Mouse (Mus musculus) kidney, postnatal 10 days (tissue): ENCODE data around the gene Zfp609.
"Not testable (repeated sequence)": the region's sequence is repeated elsewhere in the genome, so short reads cannot be mapped to it uniquely, and the experiment has no call there.

Experiments used
- DNase-seq: peaks from one replicate; pipeline ENCODE4 v3.0.0; 2021; ENCODE audit warnings: mixed read lengths

Gene Zfp609

DNA sequence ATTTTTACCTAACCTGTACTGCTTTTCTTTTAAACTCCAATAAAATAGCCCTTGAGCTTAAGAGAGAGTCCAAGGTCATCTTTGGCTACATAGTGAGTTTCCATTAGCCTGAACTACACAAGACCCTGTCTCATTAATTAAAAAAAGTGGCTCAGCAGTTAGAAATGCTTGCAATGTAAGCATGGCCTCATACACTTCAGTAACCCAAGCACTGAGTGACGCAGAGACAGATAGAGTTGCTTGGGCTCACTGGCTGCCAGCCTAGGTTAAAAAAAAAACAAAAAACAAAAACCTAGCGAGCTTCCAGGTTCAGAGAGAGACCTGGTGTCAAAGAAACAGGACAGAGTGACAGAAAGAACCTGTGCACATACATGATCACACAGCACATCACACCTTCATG, 14.5 kb downstream of the Zfp609 start:
- no peak for DNase-seq

GRCm38 (mm10) chr9:65811784-65812183, 15.6 kb downstream of the Zfp609 start:
- DNase-seq, result no peak

DNA sequence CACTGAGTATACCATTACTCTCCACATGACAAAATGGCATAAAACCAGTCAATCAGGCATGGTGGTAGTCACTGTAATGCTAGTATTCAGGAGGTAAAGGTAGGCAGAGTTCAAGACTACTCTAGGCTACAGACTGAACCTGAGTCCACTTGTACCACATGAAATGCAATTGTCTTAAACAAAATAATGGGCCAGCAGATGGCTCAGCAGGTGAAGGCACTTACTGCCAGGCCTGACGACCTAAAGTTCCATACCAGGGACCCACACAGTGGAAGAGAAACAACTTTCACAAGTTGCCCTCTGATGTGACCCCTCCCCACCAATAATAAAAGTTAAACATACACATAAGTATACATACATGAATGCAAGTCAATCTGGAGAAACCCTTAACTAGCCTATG, 19.5 kb downstream of the Zfp609 start:
- no peak for DNase-seq

GRCm38 (mm10) chr9:65807251-65807650, 20.1 kb downstream of the Zfp609 start:
- no peak for DNase-seq

DNA sequence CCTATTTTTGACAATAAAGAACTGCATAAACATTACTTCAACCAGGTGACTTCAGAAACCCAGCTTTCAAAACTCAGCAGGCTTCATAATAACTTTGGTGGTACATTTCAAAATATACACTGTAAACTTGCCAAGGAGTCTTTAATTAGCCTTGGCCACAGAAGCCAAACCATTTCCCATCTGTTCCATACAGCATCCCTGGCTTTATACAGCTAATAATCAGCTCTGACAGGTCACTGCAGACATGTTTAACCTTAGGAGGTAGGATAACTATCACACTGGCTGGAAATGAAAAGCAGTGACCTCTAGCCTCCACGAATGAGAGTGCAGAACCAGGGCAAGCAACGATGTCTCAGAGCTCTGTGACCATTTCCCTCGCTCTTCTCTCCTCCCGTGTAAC, 27.6 kb downstream of the Zfp609 start:
- no peak for DNase-seq

DNA sequence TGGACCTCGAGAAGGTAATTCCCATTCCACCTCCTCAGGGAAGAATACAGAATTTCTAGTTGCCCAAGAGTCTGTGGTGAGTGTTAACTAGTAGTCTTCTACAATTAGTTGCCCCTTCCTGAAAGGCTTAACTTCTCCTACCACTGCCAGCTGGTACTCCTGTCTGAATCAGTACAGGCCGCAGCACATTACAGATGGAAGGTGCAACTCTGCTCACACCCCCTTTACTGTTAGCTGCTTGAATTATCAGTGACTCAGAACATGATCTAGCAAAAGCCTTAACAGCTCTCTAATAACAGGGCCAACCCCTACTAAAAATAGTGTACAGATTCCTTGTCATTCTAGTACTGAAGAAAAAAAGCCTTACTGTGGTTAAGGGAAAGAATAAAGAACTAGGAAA, 31.7 kb downstream of the Zfp609 start:
- no peak for DNase-seq

- DNase-seq, result no peak
Measured at GRCm38 (mm10) chr9:65794313-65794712, 33.1 kb downstream of the Zfp609 start.

GRCm38 (mm10) chr9:65793506-65793905, 33.9 kb downstream of the Zfp609 start:
- DNase-seq, result no peak

DNA sequence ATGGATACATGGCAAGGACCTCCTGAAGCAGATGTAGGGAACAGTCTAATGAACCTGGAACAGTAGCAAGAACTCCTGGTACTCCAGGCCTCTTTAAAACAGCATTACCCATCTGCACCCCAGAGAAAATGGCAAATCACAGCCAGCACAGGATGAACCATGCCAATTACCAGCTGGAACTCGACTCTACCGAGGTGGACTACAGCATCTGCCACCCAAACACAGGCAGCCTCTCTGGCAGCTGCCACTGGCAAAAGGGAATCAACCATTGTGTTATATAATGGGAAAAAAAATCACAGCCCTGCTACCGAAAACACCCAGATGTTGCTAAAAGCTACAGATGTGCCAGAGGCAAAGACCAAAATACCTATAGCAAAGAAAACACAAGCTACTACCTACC, 34.3 kb downstream of the Zfp609 start:
- DNase-seq, result no peak

DNA sequence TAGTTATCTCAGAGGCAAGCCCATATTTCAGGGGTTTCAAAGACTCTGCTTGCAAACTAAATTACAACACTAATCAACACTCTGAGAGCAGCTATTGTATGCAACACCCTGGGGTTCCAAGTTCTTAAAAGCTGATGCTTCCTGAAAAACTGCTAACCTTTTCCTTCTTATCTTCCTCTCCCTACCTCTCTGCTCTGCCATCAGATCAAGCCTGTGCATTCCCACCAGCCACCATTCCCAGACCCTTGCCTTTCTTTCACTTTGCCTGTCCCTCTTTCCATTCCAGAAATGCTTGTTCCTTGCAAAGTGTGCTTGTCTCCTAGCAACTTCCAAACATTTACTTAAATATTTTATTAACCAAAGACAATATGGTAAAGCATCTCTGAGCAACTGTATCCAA, 35.5 kb downstream of the Zfp609 start:
- no peak for DNase-seq

- DNase-seq, result no peak
Measured at GRCm38 (mm10) chr9:65791106-65791505, 36.3 kb downstream of the Zfp609 start.

GRCm38 (mm10) chr9:65789788-65790187, 37.6 kb downstream of the Zfp609 start:
- DNase-seq, result no peak

DNA sequence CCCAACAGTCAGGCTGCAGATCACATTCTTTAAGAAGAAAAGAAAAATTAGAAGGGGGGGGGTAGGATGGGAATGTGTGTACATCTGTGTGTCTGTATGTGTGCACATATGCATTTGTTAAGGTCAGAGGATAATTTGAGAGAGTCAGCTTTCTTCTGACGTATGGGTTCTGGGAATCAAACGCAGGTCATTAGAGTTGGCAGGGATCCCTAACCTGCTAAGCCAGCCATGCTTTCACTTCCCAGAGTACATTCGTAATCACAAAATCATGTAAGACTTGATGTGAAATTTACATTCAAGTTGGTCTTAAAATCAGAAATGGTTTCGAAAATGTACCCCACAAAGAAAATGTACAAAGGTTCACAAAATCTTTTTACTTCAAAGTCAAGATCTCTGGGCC, 38.8 kb downstream of the Zfp609 start:
- DNase-seq, result no peak

DNA sequence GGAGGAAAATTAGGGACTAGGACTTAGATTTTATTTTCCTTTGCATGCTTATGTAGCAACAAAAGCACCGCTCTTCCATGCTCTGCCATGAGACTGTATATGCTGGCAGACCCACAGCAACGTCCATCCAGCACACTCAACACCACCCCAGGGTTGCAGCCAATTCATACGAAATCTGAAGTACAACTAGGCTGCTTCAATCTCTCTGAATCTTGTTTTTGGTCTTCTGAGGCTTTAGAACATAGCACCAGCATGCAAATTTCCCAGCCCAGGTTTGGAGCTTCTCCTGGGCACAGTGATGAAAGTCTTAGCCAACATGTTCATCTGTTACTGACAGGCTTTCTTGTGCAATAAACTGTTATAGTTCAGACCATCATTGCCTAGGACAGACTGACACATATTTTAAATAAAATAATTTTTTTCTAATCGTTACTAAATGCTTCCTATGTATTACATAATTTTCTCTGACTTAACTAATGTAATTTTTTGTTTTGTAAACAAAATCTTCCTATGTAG, 39.5 kb downstream of the Zfp609 start:
- DNase-seq, result no peak

DNA sequence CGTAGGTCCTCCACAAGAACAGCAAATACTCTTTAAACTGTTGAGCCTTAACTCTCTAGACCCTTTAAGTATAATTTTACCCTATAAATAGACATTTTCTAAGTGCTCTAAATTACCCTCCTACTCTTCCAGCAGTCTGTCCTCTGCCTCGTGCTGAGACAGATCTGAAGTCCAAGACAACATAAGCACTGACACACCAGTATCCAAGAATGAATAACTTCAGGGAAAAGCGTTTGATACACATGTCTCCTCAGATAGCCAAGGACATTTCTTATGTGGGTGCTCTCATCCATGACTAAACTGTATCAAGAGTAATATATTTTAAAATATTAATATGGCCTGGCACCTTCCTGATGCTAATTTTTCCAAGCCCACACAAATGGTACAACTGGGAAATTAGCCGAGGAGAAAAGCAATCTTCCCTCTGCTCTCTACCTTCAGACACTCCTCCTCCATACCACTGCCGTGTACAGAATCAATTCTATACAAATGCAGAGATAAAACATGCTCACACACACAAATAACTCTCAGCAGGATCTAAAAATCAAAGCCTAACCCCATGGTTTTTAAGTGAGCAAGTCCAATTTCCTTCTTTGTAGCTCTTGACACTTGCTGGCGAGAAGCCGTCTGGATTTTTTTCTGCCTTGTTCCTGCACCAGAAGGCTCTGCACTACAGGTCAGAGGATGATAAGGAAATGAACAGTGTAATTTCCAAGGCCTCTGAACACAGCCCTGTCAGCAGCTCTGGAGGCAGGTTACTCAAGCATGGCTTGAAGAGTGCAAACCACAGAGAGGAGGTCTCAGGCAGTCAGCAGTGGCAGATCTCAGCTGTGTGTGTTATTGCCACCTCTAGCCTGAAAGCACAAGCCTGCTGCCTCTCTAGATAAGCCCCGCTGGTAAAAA, 40.2 kb downstream of the Zfp609 start:
- peak; percentile 71 for DNase-seq

DNA sequence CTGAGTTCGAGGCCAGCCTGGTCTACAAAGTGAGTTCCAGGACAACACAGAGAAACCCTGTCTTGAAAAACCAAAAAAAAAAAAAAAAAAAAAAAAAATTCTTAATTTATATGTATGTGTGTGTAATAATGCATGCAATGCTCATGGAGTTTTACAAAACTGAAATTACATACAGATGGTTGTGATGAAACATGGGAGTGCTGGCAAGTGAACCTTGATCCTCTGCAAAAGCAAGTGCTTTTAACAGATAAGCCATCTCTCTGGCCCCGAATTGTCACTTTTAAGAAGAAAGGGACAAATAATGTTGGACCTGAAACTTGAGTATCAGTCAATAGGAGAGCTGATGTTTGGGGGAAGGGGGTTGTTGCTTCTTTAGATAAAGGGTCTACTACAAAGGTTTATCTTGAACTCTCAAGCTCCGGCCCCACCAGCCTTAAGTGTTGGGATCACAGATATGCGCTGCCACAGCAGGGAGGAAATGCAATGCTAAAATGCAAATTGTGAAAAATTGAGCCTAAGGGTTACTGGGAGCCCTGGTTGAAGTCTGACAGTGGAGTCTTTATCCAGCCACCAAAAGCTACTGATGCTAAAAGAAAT, 41.5 kb downstream of the Zfp609 start:
- no peak for DNase-seq

DNA sequence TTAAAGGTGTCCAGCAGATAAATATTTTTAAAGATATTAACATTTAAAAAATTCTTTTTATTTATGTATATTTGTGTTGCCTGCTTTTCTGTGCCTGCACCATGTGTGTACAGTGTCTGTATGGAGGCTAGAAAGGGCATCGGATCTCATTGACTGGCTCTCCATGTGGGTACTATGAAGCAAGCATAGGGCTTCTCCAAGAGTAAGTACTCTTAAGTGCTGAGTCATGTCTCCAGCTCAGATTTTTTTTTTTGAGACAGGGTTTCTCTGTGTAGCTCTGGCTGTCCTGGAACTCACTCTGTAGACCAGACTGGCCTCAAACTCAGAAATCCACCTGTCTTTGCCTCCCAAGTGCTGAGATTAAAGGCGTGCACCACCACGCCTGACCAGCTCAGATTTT, 47.7 kb downstream of the Zfp609 start:
- not testable (repeated sequence) for DNase-seq

- no peak for DNase-seq
Measured at GRCm38 (mm10) chr9:65776874-65777432, 50.4 kb downstream of the Zfp609 start.

GRCm38 (mm10) chr9:65776137-65776872, 51.1 kb downstream of the Zfp609 start:
- no peak for DNase-seq

- no peak for DNase-seq
Measured at GRCm38 (mm10) chr9:65773783-65774182, 53.6 kb downstream of the Zfp609 start.

GRCm38 (mm10) chr9:65771011-65771664, 56.2 kb downstream of the Zfp609 start:
- no peak for DNase-seq

DNA sequence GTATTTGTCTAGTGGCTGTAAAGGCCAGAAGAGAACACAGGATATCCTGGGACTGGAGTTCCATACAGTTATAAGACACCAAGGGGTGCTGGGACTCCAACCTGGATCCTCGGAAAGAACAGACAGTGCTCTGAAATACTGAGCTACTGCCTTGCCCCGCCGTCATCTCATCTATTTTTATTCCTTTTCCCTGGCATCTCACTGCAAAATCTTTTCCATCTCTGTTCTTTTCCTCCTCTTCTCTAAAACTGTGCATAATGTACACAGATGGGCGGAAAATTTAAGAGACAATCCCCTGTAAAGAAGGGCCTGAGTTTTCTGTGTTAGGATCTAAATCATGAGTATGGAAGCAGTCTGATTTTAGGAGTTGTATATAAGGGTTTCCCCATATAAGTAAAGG, 64.6 kb downstream of the Zfp609 start:
- no peak for DNase-seq

GRCm38 (mm10) chr9:65759992-65760391, 67.4 kb downstream of the Zfp609 start:
- DNase-seq, result no peak
